Mouse (Mus musculus) R1 (cell line): ENCODE data around the gene 4930404H24Rik.

Experiments used
- DNase-seq: peaks from one replicate; pipeline ENCODE4 v3.0.0-alpha.2; 2018; ENCODE audit warnings: low read depth, low spot score

Gene 4930404H24Rik

DNA sequence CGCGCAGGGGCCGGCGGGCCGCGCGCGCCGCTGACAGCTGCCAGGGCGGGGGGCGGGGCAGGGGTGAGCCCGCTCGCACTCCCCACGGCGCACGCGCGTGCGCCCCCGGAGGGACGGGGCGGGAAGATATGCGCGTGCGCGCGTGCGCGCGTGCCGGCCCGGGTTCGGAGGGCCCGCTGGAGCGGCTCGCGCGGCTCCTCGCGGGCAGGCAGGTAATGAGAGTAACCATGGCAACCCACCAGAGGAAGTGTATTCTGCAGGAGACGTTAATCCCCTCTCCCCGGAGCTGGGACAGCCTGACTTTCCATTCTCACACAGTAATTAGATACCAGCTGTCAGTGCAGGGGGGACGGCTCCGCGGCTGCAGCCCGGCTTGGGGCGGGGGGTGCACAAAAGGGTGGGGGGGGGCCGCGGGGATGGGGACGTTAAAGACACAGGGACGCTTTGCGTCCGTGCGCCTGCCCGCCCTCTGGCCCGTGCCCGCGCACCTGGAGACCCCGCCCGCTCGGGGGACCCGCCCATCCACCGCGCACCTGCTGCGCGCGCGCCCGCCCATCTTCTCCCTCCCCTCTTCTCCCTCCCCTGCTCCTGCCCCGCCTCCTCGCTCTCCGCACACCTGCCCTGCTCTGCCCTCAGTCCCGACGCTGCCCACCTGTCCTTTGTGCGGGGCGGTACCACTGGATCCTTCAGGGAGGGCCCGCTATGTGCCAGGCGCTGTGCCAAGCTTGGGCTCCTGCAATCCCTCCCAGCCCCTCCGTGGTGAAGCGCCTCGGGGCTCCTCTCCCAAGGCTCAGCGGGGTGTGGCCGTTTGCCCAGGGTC is at the start of gene 4930404H24Rik:
Gene 4930404H24Rik (plus strand): TSS at position 218 of the 820 bp plus-strand sequence.
- peak; percentile 92 for DNase-seq

DNA sequence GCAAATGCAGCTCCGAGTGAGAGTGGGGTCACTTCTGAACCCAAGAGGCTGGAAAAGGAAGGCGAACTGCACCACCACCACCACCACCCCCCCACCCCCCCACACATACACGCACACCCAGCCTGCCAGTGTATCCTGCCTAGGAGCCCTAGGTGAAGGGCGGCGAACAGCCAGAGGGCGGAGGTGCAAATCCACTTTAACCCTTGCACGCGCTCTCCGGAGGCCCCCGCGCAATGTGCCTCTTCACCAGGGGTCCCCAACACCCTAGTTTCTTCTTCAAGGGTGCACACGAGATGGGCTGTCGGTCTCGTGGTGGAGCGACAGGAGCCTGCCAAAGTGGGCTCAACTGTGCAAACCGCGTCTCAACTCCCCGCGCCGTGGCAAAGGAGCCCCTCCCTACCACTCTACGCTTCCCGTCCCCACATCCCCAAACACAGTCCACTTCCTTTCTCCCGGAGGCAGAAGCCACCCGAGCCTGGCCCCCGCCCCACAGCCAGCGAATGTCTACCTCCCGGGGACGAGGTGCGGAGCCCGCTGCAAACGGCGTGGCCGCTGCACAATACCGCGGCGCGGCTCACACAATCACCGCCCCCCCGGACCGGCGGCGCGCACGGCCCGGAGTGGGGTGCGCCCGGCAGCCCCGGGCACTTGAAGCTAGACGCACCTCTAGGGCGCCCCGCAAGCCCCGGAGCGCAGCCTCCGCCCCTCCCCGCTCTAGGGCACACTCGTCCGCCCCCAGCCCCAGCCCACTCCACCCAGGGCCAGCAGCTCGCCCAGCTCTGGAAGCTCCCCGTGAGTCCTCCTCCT is 49.0 kb upstream of the 4930404H24Rik start:
- DNase-seq, result peak; percentile 67

DNA sequence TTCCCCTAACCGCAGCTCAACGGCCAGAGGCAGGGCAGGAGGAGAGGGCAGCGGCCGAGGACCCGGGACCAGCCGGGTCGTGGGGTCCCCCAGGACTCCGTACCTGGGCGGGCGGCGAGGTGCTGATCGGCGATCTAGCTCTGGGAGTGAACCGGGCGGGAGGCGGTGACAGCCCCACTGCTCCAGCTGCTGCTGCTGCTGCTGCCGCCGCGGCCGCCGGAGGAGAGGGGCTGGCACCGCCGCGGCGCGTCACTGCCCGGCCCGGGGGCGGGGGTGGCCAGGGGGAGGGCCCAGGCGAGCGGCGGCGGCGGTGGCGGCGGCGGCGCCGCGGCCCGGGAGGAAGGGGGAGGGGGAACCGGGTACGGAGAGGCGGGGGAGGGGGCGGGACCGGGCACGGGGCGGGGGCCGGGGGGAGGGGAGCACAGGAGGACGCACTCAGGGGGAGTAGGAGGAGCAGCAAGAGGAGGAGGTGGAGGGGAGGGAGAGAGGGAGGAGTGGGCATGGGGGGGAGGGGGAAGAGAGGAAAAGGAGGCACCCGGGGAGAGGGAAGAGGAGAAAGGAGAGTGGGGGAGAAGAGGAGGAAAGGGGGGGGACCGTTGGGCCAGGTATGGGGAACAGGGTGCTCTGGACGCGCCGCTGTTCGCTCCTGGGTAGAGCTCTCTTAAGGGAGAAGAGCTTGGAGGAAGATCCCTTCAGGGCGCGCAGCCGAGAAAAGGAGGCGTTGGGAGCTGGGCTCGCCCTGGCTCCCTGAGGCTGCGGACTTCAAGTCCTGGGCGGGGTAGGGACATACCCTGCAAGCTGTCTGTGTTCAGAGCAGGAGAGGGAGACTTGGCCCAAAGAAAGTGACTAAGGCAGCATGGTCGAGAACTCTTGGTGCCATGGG is 48.1 kb upstream of the 4930404H24Rik start:
- peak; percentile 81 for DNase-seq

DNA sequence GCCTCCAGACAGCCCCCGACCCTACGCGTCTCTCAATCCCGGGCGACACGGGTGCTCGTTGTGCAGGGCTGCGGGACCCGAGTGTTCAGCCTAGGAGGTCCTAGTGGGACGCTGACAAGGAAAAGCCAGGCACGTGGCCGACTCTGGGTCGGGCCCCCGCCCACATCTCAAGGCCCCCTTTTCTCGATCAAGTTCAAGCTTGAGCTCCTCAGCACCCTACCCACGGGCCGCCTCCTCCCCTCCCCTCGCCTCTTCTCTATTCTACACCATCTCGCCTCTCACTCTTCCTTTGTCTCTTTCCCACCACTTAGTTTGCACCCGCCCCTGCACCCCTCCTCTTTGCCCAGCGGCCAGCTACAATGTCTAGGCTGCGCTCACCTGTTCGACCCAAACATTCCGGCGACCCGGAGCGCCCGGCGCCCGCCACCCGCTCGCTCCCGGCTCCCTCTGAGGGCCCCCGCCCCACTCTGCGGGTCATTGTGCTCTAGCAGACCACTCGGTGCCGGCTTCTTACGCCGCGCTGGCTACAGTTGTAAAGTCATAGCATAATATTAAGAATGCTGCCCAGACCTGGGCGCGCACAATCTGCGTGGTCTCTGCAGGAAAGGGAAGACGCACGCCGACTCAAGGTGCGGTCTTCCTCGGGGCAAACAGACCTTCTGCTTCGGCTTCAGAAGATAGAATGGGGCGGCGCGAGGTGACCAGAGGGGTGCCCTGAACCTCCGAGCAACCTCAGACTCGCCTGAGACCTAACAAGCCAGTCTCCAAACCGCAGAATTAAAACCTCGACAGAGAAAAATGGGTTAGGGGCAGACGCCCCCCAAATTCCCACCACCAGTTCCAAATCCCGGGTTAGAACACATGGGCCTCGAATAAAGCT is 47.2 kb upstream of the 4930404H24Rik start:
- peak; percentile 64 for DNase-seq

DNA sequence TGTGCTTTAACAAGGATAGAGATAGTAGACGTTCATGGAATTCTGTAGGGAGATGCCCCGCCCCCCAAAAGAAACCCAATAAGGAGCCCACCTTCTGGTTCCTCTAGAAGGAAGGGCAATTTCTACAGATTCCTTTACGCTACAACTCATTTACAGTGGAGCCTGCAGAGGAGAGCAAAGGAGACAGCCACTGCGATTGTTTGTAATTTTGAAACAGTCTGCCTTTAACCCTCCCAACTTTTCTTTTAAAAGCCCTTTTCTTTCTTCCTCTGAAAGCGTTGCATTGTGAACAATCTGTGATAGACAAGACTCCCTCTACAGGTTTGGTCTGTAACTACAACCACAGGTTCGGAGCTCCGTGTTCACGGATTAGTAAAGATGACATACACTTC is 46.6 kb upstream of the 4930404H24Rik start:
- peak; percentile 80 for DNase-seq

DNA sequence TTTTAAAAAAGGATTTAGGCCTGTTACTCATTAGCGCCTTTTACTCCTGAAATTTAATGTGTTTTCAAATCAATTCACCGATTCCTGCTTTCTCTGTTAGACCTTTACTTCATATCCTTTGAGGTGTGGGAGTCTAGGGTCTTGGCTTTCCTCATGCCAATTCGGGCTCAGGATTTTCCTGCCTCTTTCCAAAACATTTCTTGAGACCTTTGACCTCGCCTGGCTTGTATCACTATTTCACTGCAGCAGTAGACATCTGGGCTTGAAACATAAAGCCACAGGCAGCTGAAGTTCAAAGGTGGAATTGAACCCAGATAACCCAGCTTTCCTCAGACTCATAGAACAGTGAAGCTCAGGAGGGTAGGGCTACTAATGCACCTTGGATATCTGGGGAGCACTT is 46.1 kb upstream of the 4930404H24Rik start:
- DNase-seq, result no peak

DNA sequence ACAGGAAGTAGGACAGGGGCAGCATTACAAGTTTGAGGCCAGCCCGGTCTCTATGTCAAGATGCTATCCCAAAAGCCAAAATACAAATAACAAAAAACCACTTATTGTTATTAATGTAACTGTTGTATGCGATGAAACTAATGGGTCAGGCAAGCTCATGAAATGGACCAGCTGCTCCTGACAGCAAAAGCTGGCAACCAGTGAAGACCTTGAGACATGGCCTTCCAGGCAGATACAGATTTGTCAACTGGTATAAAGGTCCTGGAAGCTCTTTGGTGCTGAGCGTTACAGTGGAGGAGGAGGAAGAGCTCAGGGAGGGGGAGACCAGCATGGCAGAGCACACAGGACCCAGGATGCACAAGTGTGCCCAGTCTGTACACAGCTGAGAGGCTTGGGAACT is 44.9 kb upstream of the 4930404H24Rik start:
- no peak for DNase-seq

DNA sequence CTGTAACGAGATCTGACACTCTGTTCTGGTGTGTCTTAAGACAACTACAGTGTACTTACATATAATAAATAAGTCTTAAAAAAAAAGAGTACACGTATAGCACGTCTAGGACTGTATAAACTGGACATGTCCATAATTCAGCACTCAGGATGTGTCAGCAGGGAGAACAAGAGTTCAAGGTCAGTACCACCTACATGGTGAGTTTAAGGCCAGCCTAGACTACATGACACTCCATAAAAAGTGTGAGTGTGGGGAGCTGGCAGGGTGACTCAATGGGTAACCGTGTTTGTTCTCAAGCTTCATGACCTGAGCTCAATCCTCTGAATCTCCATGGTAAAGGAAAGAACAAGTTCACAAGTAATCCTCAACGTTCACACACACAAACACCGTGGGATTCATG is 44.1 kb upstream of the 4930404H24Rik start:
- no peak for DNase-seq

DNA sequence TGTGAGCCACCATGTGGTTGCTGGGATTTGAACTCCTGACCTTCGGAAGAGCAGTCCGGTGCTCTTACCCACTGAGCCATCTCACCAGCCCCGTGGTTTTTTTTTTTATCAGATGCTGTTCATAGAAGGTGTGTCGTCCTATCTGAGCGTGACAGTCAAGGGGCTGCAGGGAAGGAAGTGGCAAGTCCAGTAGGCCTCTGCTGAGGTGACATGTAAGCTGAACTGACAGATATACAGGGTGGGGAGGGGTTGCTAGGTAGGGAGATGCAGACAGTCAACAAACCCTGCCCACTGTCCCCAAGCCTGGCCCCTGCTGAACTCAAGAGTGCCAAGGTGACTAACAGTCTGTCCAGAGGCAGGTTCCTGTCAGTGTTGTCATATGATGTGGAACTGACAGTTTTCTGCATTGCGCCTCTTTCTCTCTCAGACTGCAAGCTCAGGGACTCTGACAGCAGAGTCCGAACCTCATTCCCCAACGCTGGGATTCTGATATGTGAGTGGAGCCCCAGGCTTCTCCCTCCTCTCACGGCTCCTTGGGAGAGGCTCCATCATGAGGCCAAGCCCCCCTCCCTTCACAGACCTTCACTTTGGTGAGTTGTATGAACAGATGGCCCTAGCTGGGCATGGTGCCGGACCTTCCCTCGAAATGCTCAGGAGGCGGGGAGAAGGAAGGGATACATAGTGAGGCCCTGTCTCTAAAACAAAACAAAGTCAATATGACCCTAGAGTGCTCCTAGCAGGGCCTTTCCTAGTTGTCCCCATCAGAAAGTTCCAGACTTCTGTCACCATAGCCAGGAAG is 38.4 kb upstream of the 4930404H24Rik start:
- no peak for DNase-seq

DNA sequence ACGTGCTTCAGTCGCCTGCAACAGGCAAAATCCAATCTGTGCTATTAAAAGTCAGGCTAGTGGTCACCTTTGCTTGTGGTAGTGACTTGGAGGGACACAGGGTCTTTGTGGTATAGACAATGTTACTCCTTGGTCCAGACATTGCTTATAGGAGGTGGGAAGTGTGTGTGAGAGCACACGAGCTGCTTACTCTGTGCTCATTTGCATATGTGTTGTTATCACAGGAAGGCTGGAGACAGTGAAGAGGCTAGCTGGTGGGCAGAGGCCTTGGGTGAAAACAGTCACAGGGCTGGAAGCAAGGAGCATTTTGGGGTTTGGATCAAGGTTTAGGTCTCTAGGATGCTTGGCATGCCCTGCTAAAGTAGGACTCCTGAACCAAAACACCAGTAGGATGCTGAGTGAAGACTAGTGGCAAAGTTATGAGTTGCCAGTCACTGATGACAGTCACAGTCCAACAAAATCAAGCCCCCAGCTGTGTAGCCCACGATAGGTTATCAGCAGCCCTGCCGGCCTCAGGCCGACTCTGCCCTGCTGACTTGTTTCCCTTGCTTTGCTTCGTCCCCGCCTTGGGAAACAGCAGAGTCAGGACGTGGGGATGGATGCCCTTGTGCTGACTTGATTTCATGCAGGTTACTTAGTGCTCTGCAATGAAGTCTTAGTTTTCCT is 37.6 kb upstream of the 4930404H24Rik start:
- no peak for DNase-seq

DNA sequence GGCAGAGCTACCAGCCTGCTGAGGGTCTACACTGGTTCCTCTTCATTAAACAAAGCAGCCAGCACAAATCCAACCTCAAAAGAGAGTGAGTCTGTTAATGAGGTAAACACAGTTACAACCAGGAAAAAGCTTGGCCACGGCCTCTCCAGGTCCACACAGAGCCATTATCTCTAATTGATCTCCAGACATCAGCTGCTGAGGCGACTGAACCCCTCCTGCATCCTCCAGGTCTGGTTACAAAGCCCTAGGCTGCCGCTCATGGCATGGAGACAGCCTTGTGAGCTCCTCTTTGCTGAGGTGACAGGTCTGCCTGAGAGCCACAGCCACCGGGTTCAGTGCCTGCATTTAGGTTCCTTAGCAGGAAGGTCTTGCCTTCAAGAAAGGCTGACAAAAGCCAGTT is 35.1 kb upstream of the 4930404H24Rik start:
- DNase-seq, result no peak

DNA sequence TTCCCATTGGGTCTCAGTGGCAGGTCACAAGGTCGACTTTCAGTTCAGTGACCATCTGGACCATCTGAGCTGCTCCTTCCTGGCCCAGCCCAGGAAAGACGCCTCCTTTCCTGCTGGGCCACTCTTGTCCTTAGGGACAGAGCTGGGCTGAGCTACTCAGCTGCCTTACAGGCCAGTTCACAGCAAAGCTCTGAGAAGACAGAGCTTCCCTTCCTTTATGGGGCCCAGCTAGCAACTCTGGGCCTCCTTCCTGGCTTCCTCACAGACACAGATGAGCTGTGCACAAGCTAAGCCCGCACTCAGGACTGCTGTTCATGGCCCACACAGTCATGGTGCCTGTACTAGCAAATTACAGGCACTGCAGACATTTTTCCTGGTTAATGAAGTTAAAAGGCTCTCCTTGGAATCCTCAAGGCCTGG is 34.6 kb upstream of the 4930404H24Rik start:
- DNase-seq, result no peak

DNA sequence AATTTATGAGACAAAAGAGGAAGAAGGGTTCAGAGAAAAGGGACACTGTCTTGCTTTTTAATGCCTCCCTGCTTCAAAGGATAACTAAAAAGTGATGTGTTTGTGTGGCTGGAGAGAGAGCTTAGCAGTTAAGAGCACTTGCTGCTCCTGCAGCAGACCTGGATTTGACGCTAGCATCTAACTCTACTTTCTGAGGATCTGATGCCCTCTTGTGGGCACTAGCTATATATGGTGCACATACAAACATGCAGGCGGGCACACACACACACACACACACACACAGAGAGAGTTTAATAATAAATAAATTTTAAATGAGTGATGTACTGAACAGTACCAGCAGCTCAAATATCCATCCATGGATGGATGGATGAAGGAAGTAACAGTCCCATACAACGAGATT is 29.3 kb upstream of the 4930404H24Rik start:
- DNase-seq, result peak; percentile 66

DNA sequence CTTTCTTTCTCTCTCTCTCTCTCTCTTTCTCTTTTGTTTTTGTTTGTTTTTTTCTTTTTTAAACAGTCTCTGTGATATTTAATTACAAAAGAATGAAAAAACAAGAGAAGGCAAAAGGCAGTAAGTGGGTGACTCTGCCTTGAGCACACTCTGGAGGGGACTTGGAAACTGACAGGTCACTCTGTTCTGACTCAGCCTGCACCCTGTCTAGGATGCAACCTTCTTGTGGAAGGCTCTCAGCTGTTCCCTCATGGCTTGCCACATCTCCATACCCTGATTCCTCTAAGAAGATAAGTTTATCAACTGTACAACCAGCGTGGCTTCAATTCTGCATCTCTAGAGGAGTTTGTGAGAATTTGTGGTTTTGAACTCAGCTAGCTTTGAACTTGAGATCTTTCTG is 25.2 kb upstream of the 4930404H24Rik start:
- DNase-seq, result no peak

DNA sequence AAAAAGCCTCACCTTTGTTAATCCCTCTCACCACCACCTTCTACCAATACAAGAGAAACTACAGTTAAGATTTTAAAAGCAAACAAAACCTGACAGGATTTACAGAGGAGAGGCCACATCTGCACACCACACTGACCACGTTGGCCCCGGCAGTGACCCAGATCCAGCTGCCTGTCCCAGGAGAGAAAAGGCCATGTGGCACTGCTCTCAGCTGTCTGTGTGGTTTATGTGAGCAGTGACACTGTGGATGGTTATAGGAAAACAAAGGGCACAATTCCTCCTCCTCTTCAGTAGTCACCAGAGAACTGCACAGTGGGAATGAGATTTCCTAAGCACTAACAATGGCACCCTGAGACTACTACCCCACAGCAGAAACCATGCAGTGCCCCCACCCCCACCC is 23.3 kb upstream of the 4930404H24Rik start:
- no peak for DNase-seq

DNA sequence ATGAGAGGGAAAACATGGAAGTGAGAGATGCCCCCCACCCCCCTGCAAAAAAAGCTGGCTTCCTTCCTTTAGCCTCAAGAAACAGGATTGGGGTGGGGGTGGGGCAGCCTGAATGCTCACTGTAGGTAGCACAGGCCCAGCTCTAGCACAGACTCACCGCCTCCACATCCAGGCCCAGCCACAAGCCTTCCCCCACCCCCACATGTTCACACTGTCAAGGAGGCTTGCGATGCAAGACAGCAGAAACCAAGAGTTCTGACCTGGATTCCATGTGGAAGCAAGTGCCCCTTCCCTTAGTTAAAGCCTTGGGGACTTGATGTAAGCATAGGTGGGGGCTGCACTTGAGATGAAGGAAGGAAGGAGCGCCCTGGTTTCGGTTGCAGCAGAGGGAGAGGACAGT is 22.8 kb upstream of the 4930404H24Rik start:
- DNase-seq, result no peak

DNA sequence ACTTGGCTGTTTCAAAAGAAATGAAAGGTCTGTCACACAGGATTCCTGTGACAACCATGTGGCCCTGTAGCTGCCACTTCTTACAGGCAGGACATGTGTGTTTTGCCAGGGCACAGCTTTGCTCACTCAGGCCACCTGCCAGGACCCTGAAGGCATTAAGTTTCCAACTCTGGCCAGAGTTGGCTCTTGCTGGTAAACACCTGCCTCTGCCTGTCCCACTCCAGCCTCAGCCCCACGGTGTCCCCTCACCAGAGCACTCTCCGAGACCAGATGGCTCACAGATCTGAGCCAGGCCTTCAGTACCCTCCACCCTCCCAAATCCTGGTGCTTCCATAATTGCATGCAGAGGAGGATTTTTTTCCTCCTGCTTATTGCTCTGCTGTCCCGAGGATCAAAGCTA is 21.6 kb upstream of the 4930404H24Rik start:
- DNase-seq, result no peak

DNA sequence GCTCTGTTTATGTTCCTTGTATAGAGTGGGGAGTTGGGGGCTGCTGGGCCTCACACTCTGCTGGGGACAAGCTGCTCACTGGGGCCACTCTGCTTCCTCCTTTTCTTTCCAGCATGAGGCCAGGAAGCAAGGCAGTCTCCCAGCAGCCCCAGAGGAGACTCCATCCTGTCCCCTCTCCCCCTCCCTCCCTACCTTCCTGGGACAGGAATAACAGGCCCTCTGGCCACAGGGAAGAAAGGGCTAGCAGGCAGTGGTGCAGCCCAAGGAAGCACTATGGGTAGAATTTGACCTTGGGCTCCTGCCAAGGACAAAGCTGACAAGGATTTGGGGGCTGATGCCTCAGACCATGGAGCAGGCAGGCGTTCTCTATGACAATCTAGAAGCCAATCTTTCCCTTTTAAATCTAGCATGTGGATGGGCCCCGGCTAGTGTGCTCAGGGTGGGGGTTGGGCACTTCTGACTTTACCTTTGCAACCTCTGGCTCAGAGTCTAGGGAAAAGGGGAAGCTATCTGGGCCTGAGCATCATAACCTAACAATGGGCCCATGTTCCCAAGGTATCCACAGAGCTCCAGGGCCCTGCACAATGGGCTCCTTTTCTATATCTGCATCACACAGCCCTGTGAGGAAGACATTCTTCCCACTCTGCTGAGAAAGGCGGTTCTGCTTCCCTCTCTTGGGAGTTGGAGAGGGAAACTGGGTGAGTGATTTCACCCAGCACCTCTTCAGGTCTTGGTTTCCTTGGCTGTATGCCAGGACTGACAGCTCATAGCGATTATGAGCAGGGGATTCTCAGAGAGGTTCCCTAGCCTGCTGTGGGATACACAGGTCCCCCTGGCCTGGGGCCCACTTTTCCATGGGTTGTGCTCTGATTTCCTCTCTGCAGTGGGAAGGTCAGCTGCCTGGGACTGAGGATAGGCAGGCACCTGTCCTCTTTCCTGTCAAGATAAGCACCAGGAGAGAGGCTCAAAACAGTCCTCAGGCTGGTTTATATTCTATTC is 17.2 kb upstream of the 4930404H24Rik start:
- no peak for DNase-seq
